Mouse (Mus musculus): ENCODE data around the gene Kif26b. TPM values are rescaled to one million over a fixed set of nuclear protein-coding genes. Genes with fewer than 3 reads are reported as not detected.

Kif26b gene
- polyA plus RNA-seq, 1 experiment = 0.28 TPM

- TF ChIP-seq POLR2A (IDR thresholded peaks at IDR 0.05; ENCODE audit: low read depth, low read length) = no peak
- TF ChIP-seq CTCF (IDR thresholded peaks at IDR 0.05; ENCODE audit: extremely low read depth, insufficient read length, insufficient replicate concordance, low read depth, low read length) = no peak
These were observed 68.2 kb downstream of the Kif26b start for GRCm38 (mm10) chr1:178597113-178597512.

GRCm38 (mm10) chr1:178597757-178598156 lies 68.8 kb downstream of the Kif26b start:
- 60% methylated on average over 6 of the region's 6 CpGs for WGBS
- H3K27me3 ChIP-seq (ENCODE audit: control insufficient read depth, insufficient read depth, low read length) = no peaks in the 10 kb centered on the region
- H3K27ac ChIP-seq (ENCODE audit: insufficient read depth, low read depth, low read length) = no peak overlapping the region
- TF ChIP-seq CTCF (IDR thresholded peaks at IDR 0.05; ENCODE audit: extremely low read depth, insufficient read length, insufficient replicate concordance, low read depth, low read length) (no peak), POLR2A (IDR thresholded peaks at IDR 0.05; ENCODE audit: low read depth, low read length) (no peak)
- H3K4me3 ChIP-seq (ENCODE audit: low read depth, low read length) = no peak overlapping the region
- no peaks in the 10 kb centered on the region for H3K36me3 ChIP-seq (ENCODE audit: control insufficient read depth, insufficient read depth, low read length)
- H3K4me1 ChIP-seq (ENCODE audit: control insufficient read depth, insufficient read depth, insufficient read length, low read length) = peaks cover 5% of the 10 kb centered on the region; the same call in 1 of the 2 replicates

More at GRCm38 (mm10) chr1:178597113-178597512, 68.2 kb downstream of the Kif26b start:
- H3K36me3 ChIP-seq (ENCODE audit: control insufficient read depth, insufficient read depth, low read length) = no peaks in the 10 kb centered on the region
- peaks cover 5% of the 10 kb centered on the region; the same call in 1 of the 2 replicates for H3K4me1 ChIP-seq (ENCODE audit: control insufficient read depth, insufficient read depth, insufficient read length, low read length)
- WGBS = 93% methylated on average over 3 of the region's 3 CpGs
- no peak overlapping the region for H3K27ac ChIP-seq (ENCODE audit: insufficient read depth, low read depth, low read length)
- H3K4me3 ChIP-seq (ENCODE audit: low read depth, low read length) = no peak overlapping the region
- no peaks in the 10 kb centered on the region for H3K27me3 ChIP-seq (ENCODE audit: control insufficient read depth, insufficient read depth, low read length)

GRCm38 (mm10) chr1:178600851-178601569 lies 72.1 kb downstream of the Kif26b start:
- Histone ChIP-seq H3K4me3 (ENCODE audit: low read depth, low read length) (no peak overlapping the region), H3K27me3 (ENCODE audit: control insufficient read depth, insufficient read depth, low read length) (no peaks in the 10 kb centered on the region), H3K36me3 (ENCODE audit: control insufficient read depth, insufficient read depth, low read length) (no peaks in the 10 kb centered on the region), H3K27ac (ENCODE audit: insufficient read depth, low read depth, low read length) (no peak overlapping the region), H3K4me1 (ENCODE audit: control insufficient read depth, insufficient read depth, insufficient read length, low read length) (peaks cover 5% of the 10 kb centered on the region; the same call in 1 of the 2 replicates)
- 40% methylated on average over 15 of the region's 15 CpGs for WGBS
- TF ChIP-seq CTCF (IDR thresholded peaks at IDR 0.05; ENCODE audit: extremely low read depth, insufficient read length, insufficient replicate concordance, low read depth, low read length) = no peak
- TF ChIP-seq POLR2A (IDR thresholded peaks at IDR 0.05; ENCODE audit: low read depth, low read length) = no peak

- no peaks in the 10 kb centered on the region for H3K36me3 ChIP-seq (ENCODE audit: control insufficient read depth, insufficient read depth, low read length)
- WGBS = 88% methylated on average over 8 of the region's 8 CpGs
- H3K27me3 ChIP-seq (ENCODE audit: control insufficient read depth, insufficient read depth, low read length) = no peaks in the 10 kb centered on the region
- no peak overlapping the region for H3K27ac ChIP-seq (ENCODE audit: insufficient read depth, low read depth, low read length)
- TF ChIP-seq POLR2A (IDR thresholded peaks at IDR 0.05; ENCODE audit: low read depth, low read length) (no peak), CTCF (IDR thresholded peaks at IDR 0.05; ENCODE audit: extremely low read depth, insufficient read length, insufficient replicate concordance, low read depth, low read length) (no peak)
- no peaks in the 10 kb centered on the region for H3K4me1 ChIP-seq (ENCODE audit: control insufficient read depth, insufficient read depth, insufficient read length, low read length)
- H3K4me3 ChIP-seq (ENCODE audit: low read depth, low read length) = no peak overlapping the region
These were observed 80.3 kb downstream of the Kif26b start for GRCm38 (mm10) chr1:178609151-178609775.

DNA sequence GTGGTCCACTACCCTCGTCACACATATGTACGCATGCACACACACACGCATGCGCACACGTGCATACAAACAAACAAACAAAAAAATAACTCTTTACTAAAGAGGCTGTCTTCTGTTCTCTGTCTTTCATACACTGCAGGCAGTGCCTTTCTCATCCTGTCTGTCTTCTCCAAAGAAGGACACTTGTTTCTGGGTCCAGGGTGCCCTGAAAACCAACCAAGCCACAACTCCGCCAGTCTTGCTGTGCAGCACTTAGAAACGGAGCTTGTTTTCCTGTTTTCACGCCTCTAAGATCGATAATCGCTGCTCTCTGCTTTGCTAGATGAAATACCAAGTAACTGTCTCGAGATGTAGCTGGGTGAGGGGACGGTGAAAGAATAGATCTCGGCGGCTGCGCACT lies 82.6 kb downstream of the Kif26b start:
- H3K27ac ChIP-seq (ENCODE audit: insufficient read depth, low read depth, low read length) = no peak overlapping the region
- H3K4me1 ChIP-seq (ENCODE audit: control insufficient read depth, insufficient read depth, insufficient read length, low read length) = no peaks in the 10 kb centered on the region
- TF ChIP-seq CTCF (IDR thresholded peaks at IDR 0.05; ENCODE audit: extremely low read depth, insufficient read length, insufficient replicate concordance, low read depth, low read length) (no peak), POLR2A (IDR thresholded peaks at IDR 0.05; ENCODE audit: low read depth, low read length) (no peak)
- WGBS = 86% methylated on average over 15 of the region's 15 CpGs
- H3K36me3 ChIP-seq (ENCODE audit: control insufficient read depth, insufficient read depth, low read length) = no peaks in the 10 kb centered on the region
- H3K4me3 ChIP-seq (ENCODE audit: low read depth, low read length) = no peak overlapping the region
- H3K27me3 ChIP-seq (ENCODE audit: control insufficient read depth, insufficient read depth, low read length) = no peaks in the 10 kb centered on the region

GRCm38 (mm10) chr1:178621301-178621700 lies 92.4 kb downstream of the Kif26b start:
- Histone ChIP-seq H3K27ac (ENCODE audit: insufficient read depth, low read depth, low read length) (no peak overlapping the region), H3K36me3 (ENCODE audit: control insufficient read depth, insufficient read depth, low read length) (no peaks in the 10 kb centered on the region), H3K27me3 (ENCODE audit: control insufficient read depth, insufficient read depth, low read length) (no peaks in the 10 kb centered on the region), H3K4me1 (ENCODE audit: control insufficient read depth, insufficient read depth, insufficient read length, low read length) (no peaks in the 10 kb centered on the region), H3K4me3 (ENCODE audit: low read depth, low read length) (no peak overlapping the region)
- no peak for TF ChIP-seq CTCF (IDR thresholded peaks at IDR 0.05; ENCODE audit: extremely low read depth, insufficient read length, insufficient replicate concordance, low read depth, low read length)
- WGBS = 86% methylated on average over 2 of the region's 2 CpGs

DNA sequence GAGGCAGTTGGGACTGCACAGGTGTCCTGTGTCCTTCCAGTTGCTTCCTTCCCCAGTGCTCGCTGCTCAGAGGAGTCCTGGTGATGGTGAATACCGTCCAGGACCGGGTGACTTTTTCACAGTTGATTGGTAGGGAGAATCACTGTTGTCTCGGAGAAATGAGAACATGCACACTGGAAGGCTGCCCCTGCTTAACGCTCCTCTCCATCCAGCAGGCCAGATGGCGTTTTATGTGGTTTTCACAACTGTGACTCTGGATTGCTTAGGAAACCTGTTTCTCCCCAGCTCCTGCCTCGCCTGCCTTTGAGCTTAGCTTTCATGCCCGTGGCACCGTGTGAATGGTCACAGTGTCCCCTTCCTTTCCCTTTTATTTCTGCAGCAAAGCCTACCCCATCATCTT lies 95.0 kb downstream of the Kif26b start:
- 80% methylated on average over 9 of the region's 9 CpGs for WGBS
- no peaks in the 10 kb centered on the region for H3K27me3 ChIP-seq (ENCODE audit: control insufficient read depth, insufficient read depth, low read length)
- H3K36me3 ChIP-seq (ENCODE audit: control insufficient read depth, insufficient read depth, low read length) = no peaks in the 10 kb centered on the region
- H3K4me1 ChIP-seq (ENCODE audit: control insufficient read depth, insufficient read depth, insufficient read length, low read length) = no peaks in the 10 kb centered on the region
- no peak for TF ChIP-seq CTCF (IDR thresholded peaks at IDR 0.05; ENCODE audit: extremely low read depth, insufficient read length, insufficient replicate concordance, low read depth, low read length)
- no peak for TF ChIP-seq POLR2A (IDR thresholded peaks at IDR 0.05; ENCODE audit: low read depth, low read length)
- no peak overlapping the region for H3K4me3 ChIP-seq (ENCODE audit: low read depth, low read length)
- H3K27ac ChIP-seq (ENCODE audit: insufficient read depth, low read depth, low read length) = no peak overlapping the region
